Mouse (Mus musculus): ENCODE measurements around the gene Gpr137c. TPM values are rescaled to one million over a fixed set of nuclear protein-coding genes. Genes with fewer than 3 reads are reported as not detected.

Gene Gpr137c
- 0.11 and 0.19 TPM in 2 replicates for polyA plus RNA-seq (2015; fragmentation: Nextera tagmentation; extraction: Ambion mirVana)

GRCm38 (mm10) chr14:45219281-45220089, at the start of gene Gpr137c:
Gene Gpr137c (plus strand): TSS chr14:45219717.
- under 1% methylated on average over 75 of the region's 86 CpGs for WGBS (ENCODE audit: insufficient replicate concordance)
- H3K9ac ChIP-seq (ENCODE audit: low read depth, low read length): peak within 1 kb of the TSS; percentile 68
- peak within 1 kb of the TSS; percentile 91 for H3K4me2 ChIP-seq (ENCODE audit: low read depth, low read length)
- H3K27ac ChIP-seq (ENCODE audit: low read length): peak within 1 kb of the TSS; percentile 81
- peak within 1 kb of the TSS; percentile 67 for H3K4me3 ChIP-seq (ENCODE audit: low read depth, low read length)
- ATAC-seq (ENCODE audit: low read depth): peak; percentile 97
- no peaks in the 10 kb centered on the region for H3K36me3 ChIP-seq (ENCODE audit: control insufficient read depth, insufficient read depth)
- peaks cover 24% of the 10 kb centered on the region for H3K27me3 ChIP-seq (ENCODE audit: control insufficient read depth, insufficient read depth, low read depth, low read length)
- H3K4me1 ChIP-seq (ENCODE audit: control insufficient read depth, low read depth, low read length): peaks cover 13% of the 10 kb centered on the region; the same call in 1 of the 2 replicates
- H3K9me3 ChIP-seq (replicated peaks; ENCODE audit: control insufficient read depth, low read length): no peaks in the 10 kb centered on the region

GRCm38 (mm10) chr14:45172260-45172659, 47.3 kb upstream of the Gpr137c start:
- Histone ChIP-seq H3K4me2 (ENCODE audit: low read depth, low read length) (no peak overlapping the region), H3K9ac (ENCODE audit: low read depth, low read length) (no peak overlapping the region), H3K27ac (ENCODE audit: low read length) (no peak overlapping the region), H3K4me1 (ENCODE audit: control insufficient read depth, low read depth, low read length) (no peaks in the 10 kb centered on the region), H3K36me3 (ENCODE audit: control insufficient read depth, insufficient read depth) (no peaks in the 10 kb centered on the region), H3K9me3 (replicated peaks; ENCODE audit: control insufficient read depth, low read length) (no peaks in the 10 kb centered on the region), H3K27me3 (ENCODE audit: control insufficient read depth, insufficient read depth, low read depth, low read length) (no peaks in the 10 kb centered on the region), H3K4me3 (ENCODE audit: low read depth, low read length) (no peak overlapping the region)
- 68% methylated on average over 5 of the region's 5 CpGs for WGBS (ENCODE audit: insufficient replicate concordance)
- ATAC-seq (ENCODE audit: low read depth): no peak

- no peak for ATAC-seq (ENCODE audit: low read depth)
- no peaks in the 10 kb centered on the region for H3K36me3 ChIP-seq (ENCODE audit: control insufficient read depth, insufficient read depth)
- no peak overlapping the region for H3K27ac ChIP-seq (ENCODE audit: low read length)
- H3K9me3 ChIP-seq (replicated peaks; ENCODE audit: control insufficient read depth, low read length): no peaks in the 10 kb centered on the region
- no peak overlapping the region for H3K4me2 ChIP-seq (ENCODE audit: low read depth, low read length)
- no peaks in the 10 kb centered on the region for H3K4me1 ChIP-seq (ENCODE audit: control insufficient read depth, low read depth, low read length)
- WGBS (ENCODE audit: insufficient replicate concordance): 70% methylated on average over 14 of the region's 14 CpGs
- H3K4me3 ChIP-seq (ENCODE audit: low read depth, low read length): no peak overlapping the region
- H3K9ac ChIP-seq (ENCODE audit: low read depth, low read length): no peak overlapping the region
- no peaks in the 10 kb centered on the region for H3K27me3 ChIP-seq (ENCODE audit: control insufficient read depth, insufficient read depth, low read depth, low read length)
Observed at GRCm38 (mm10) chr14:45175012-45175740, 44.3 kb upstream of the Gpr137c start.

- no peak for ATAC-seq (ENCODE audit: low read depth)
- H3K27ac ChIP-seq (ENCODE audit: low read length): no peak overlapping the region
- H3K9ac ChIP-seq (ENCODE audit: low read depth, low read length): no peak overlapping the region
- H3K9me3 ChIP-seq (replicated peaks; ENCODE audit: control insufficient read depth, low read length): no peaks in the 10 kb centered on the region
- H3K36me3 ChIP-seq (ENCODE audit: control insufficient read depth, insufficient read depth): no peaks in the 10 kb centered on the region
- WGBS (ENCODE audit: insufficient replicate concordance): 46% methylated on average over 2 of the region's 2 CpGs
- H3K4me1 ChIP-seq (ENCODE audit: control insufficient read depth, low read depth, low read length): no peaks in the 10 kb centered on the region
- H3K27me3 ChIP-seq (ENCODE audit: control insufficient read depth, insufficient read depth, low read depth, low read length): no peaks in the 10 kb centered on the region
- no peak overlapping the region for H3K4me2 ChIP-seq (ENCODE audit: low read depth, low read length)
- H3K4me3 ChIP-seq (ENCODE audit: low read depth, low read length): no peak overlapping the region
Observed at GRCm38 (mm10) chr14:45179186-45179585, 40.3 kb upstream of the Gpr137c start.

- Histone ChIP-seq H3K9me3 (replicated peaks; ENCODE audit: control insufficient read depth, low read length) (no peaks in the 10 kb centered on the region), H3K4me3 (ENCODE audit: low read depth, low read length) (no peak overlapping the region), H3K36me3 (ENCODE audit: control insufficient read depth, insufficient read depth) (no peaks in the 10 kb centered on the region), H3K27ac (ENCODE audit: low read length) (no peak overlapping the region), H3K4me1 (ENCODE audit: control insufficient read depth, low read depth, low read length) (no peaks in the 10 kb centered on the region), H3K4me2 (ENCODE audit: low read depth, low read length) (no peak overlapping the region), H3K9ac (ENCODE audit: low read depth, low read length) (no peak overlapping the region), H3K27me3 (ENCODE audit: control insufficient read depth, insufficient read depth, low read depth, low read length) (no peaks in the 10 kb centered on the region)
- ATAC-seq (ENCODE audit: low read depth): no peak
- WGBS (ENCODE audit: insufficient replicate concordance): 55% methylated on average over 2 of the region's 2 CpGs
Observed at GRCm38 (mm10) chr14:45179606-45180005, 39.9 kb upstream of the Gpr137c start.

- H3K27ac ChIP-seq (ENCODE audit: low read length): no peak overlapping the region
- no peaks in the 10 kb centered on the region for H3K9me3 ChIP-seq (replicated peaks; ENCODE audit: control insufficient read depth, low read length)
- no peaks in the 10 kb centered on the region for H3K27me3 ChIP-seq (ENCODE audit: control insufficient read depth, insufficient read depth, low read depth, low read length)
- H3K4me2 ChIP-seq (ENCODE audit: low read depth, low read length): no peak overlapping the region
- H3K9ac ChIP-seq (ENCODE audit: low read depth, low read length): no peak overlapping the region
- H3K36me3 ChIP-seq (ENCODE audit: control insufficient read depth, insufficient read depth): no peaks in the 10 kb centered on the region
- WGBS (ENCODE audit: insufficient replicate concordance): 53% methylated on average over 4 of the region's 4 CpGs
- no peak overlapping the region for H3K4me3 ChIP-seq (ENCODE audit: low read depth, low read length)
- no peak for ATAC-seq (ENCODE audit: low read depth)
- H3K4me1 ChIP-seq (ENCODE audit: control insufficient read depth, low read depth, low read length): no peaks in the 10 kb centered on the region
Observed at GRCm38 (mm10) chr14:45181611-45182010, 37.9 kb upstream of the Gpr137c start.

- H3K27ac ChIP-seq (ENCODE audit: low read length): no peak overlapping the region
- no peak for ATAC-seq (ENCODE audit: low read depth)
- no peak overlapping the region for H3K9ac ChIP-seq (ENCODE audit: low read depth, low read length)
- H3K4me1 ChIP-seq (ENCODE audit: control insufficient read depth, low read depth, low read length): no peaks in the 10 kb centered on the region
- H3K27me3 ChIP-seq (ENCODE audit: control insufficient read depth, insufficient read depth, low read depth, low read length): no peaks in the 10 kb centered on the region
- H3K4me3 ChIP-seq (ENCODE audit: low read depth, low read length): no peak overlapping the region
- WGBS (ENCODE audit: insufficient replicate concordance): 63% methylated on average over 2 of the region's 2 CpGs
- H3K4me2 ChIP-seq (ENCODE audit: low read depth, low read length): no peak overlapping the region
- H3K9me3 ChIP-seq (replicated peaks; ENCODE audit: control insufficient read depth, low read length): no peaks in the 10 kb centered on the region
- no peaks in the 10 kb centered on the region for H3K36me3 ChIP-seq (ENCODE audit: control insufficient read depth, insufficient read depth)
Observed at GRCm38 (mm10) chr14:45190999-45191398, 28.5 kb upstream of the Gpr137c start.

- no peaks in the 10 kb centered on the region for H3K9me3 ChIP-seq (replicated peaks; ENCODE audit: control insufficient read depth, low read length)
- no peaks in the 10 kb centered on the region for H3K27me3 ChIP-seq (ENCODE audit: control insufficient read depth, insufficient read depth, low read depth, low read length)
- H3K4me1 ChIP-seq (ENCODE audit: control insufficient read depth, low read depth, low read length): no peaks in the 10 kb centered on the region
- no peak overlapping the region for H3K27ac ChIP-seq (ENCODE audit: low read length)
- H3K36me3 ChIP-seq (ENCODE audit: control insufficient read depth, insufficient read depth): no peaks in the 10 kb centered on the region
- H3K9ac ChIP-seq (ENCODE audit: low read depth, low read length): no peak overlapping the region
- no peak overlapping the region for H3K4me2 ChIP-seq (ENCODE audit: low read depth, low read length)
- no peak overlapping the region for H3K4me3 ChIP-seq (ENCODE audit: low read depth, low read length)
- ATAC-seq (ENCODE audit: low read depth): no peak
Observed at GRCm38 (mm10) chr14:45200607-45201006, 18.9 kb upstream of the Gpr137c start.

GRCm38 (mm10) chr14:45210683-45211082, 8.8 kb upstream of the Gpr137c start:
- no peak for ATAC-seq (ENCODE audit: low read depth)
- no peaks in the 10 kb centered on the region for H3K9me3 ChIP-seq (replicated peaks; ENCODE audit: control insufficient read depth, low read length)
- H3K9ac ChIP-seq (ENCODE audit: low read depth, low read length): no peak overlapping the region
- no peaks in the 10 kb centered on the region for H3K27me3 ChIP-seq (ENCODE audit: control insufficient read depth, insufficient read depth, low read depth, low read length)
- H3K27ac ChIP-seq (ENCODE audit: low read length): no peak overlapping the region
- WGBS (ENCODE audit: insufficient replicate concordance): 67% methylated on average over 4 of the region's 4 CpGs
- no peaks in the 10 kb centered on the region for H3K36me3 ChIP-seq (ENCODE audit: control insufficient read depth, insufficient read depth)
- H3K4me3 ChIP-seq (ENCODE audit: low read depth, low read length): no peak overlapping the region
- H3K4me2 ChIP-seq (ENCODE audit: low read depth, low read length): no peak overlapping the region
- no peaks in the 10 kb centered on the region for H3K4me1 ChIP-seq (ENCODE audit: control insufficient read depth, low read depth, low read length)
